Mouse (Mus musculus): ENCODE measurements at regions not wholly inside any gene's neighbourhood (a gene's known extent, or its start where the extent isn't known, plus 50 kb on each side); places are given as distances from the start of the nearest gene placed in this dataset.

- no peak for TF ChIP-seq POLR2A (IDR thresholded peaks at IDR 0.05; ENCODE audit: extremely low read depth, insufficient read depth, low read length)
- no peak for TF ChIP-seq CTCF (IDR thresholded peaks at IDR 0.05; ENCODE audit: low read depth, low read length)
These were observed 52.3 kb upstream of the B430305J03Rik start for GRCm38 (mm10) chr3:61418096-61418495.
